Mouse (Mus musculus) kidney, adult 18-20 months (tissue): ENCODE measurements at regions not wholly inside any gene's neighbourhood (a gene's known extent, or its start where the extent isn't known, plus 50 kb on each side); places are given as distances from the start of the nearest gene placed in this dataset.

Experiments
- DNase-seq: peaks from one replicate; pipeline ENCODE4 v3.0.0; 2021

DNA sequence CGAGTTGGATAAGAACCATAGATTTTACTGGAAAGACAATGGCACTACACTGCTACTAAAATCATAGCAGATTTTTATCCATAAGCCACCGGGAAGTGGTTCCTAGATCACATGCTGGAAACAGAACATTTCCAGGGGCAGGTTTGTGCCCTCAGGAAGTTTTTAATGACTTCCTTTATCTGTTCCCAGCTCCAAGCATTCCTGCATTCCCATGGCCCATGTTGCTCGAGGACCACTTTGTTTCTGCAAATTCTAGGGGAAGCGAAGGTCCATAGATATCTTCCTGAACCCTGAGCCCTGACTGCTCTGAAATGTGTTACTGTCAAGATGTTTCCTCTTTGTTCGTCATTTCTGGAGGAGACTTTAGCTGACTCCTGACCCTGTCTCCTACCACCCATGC lies 235.6 kb upstream of the Map3k1 start:
- DNase-seq = no peak

DNA sequence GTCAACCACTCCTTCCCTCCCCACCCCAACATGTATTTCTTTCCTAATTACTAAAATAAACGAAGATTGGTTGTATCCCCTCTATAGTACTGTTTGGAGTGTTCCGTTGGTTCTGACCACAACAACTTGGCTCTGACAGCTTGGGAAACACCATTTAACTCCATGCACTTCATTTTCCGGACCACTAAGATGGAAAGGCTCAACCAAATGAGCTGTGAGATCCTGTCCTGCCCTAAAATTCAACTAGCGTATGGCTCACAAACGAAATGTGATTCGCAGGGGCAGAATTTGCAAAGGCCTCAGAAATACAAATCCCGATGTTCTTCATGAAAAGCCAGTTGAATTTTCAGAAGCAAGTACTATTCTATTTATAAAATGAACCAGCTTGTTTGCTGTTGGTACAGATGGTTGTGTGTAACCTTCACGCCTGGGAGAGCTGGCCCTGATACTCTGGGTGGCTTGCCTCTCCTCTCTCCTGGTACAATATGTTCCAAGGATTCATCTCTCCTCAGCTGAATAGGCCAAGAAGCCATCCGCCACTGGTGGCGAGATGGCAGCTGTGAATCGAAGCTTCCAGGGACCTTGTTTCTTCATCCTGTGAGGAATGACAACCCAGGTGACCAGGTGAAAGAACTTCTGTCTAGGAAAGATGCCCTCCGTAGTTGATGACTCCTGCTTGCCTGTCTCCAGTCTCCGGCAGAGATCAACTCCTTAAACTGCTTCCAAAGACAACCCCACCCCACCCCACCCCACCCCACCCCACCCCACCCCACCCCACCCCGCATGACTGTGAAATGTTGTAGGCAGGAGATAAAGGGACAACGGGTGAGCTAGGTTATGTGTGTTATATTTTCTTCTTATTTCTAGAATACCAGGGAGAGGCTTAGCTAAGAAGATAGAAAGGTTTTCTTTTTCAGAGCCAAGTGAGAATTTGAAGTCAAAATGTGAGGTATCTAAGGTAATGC lies 237.7 kb upstream of the Map3k1 start:
- DNase-seq = no peak

DNA sequence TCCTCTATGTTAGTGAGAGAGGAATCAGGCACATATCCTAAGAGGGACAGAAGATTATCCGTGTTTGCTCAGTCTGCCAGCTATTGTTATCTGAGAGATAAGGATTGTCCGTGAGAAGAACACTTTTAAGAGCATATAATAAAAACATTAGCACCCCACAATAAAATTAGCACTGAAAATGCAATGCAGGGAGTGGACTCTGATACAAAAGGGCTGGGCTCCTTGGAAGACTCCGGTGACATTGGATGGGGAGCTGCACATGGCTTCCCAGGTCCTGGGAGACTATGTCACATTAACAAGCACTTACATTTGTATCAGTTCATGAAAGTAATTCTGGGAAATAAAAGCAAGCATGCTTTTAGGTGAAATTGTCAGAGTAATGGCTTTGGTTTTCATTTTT lies 238.6 kb upstream of the Map3k1 start:
- DNase-seq = no peak

DNA sequence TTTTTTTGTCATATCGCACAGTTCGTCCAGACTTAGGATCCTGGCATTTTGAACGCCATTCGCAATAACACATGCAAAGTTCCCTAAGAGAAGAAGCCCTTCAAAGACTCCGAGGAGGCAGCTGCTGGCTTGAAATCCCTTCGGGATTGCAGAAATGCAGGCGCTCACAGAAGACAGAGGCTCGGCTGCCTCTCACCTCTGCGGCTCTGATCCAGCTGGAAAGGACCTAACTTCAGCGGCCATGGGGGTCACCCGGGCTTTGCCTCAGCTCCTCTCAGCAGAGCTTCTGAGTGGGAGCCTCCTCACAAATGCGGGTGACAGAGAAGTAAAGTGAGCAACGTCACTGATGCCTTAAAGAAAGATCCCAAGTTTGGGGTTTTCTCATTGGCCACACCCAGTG lies 239.1 kb upstream of the Map3k1 start:
- no peak for DNase-seq

DNA sequence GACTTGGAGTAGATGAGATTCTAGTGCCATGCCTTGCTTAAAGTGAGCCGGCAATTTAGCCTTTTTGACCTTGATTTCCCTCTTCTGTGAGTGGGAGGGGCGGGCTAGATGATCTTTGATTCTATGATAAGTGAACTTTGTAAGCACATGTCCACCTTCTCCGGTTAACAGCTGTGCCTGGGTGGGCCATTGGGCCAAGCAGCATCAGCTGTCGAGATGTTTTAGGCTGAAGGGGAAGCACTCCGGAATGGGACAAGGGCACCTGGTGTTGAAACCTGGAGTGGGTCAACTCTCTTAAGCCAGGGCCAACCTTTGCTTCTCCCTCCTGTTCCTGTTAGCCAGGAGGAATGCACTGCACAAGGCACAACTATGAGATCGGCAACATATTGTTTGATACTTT lies 239.5 kb upstream of the Map3k1 start:
- no peak for DNase-seq

DNA sequence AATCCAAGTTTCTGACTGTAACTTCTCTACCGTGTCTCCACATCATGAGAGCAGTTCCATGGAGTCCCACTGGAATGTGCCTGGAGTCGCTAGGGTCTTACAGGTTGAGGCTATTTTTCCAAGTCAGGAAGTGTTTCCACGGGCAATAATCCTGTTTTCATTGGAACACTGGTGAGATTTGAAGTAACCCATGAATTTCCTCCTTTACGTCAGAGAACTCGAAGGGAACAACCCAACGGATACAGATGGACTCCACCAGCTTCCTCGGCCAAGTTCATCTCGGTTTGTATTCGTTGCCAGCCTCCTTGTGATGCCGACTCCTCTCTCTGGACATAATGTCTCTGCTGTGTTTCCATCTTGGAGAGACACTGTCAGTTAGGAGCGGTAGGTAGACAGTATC lies 237.4 kb upstream of the Ankrd55 start:
- no peak for DNase-seq

DNA sequence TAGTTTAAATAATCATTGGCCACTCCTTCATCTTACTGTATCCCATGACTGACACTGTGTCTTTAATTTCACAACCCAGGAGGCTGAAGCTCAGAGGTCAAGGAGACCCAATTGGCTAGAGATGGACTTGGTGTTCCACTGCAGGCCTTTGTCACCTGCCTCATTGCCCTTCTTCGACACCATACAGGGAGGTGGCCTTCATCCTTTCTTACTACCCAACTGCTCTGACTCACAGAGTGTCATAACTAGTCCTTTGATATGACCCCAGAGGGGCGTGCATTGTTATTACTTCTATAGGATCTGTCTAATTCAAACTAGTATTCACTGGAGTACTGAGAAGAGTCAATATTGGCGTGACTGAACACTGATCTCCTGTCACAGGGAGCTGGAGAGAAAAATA lies 236.2 kb upstream of the Ankrd55 start:
- DNase-seq = no peak

DNA sequence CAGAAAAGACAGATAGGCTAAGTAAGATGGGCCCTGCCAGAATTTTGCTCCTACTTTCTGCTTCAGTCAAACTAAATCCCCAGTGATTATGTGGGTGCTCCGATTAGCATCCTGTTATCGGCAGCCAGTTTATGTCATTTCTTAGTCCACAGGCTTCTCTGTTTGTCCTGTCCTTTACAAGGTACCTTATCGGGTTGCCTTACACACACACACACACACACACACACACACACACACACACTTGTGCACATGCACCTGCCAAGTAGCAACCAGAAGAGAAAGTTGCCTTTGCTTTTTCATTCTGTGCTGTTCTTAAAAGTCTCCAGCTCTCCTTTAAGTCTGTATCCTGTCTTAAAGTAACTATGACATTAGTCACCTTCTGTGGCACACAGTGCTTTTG lies 235.8 kb upstream of the Ankrd55 start:
- no peak for DNase-seq

DNA sequence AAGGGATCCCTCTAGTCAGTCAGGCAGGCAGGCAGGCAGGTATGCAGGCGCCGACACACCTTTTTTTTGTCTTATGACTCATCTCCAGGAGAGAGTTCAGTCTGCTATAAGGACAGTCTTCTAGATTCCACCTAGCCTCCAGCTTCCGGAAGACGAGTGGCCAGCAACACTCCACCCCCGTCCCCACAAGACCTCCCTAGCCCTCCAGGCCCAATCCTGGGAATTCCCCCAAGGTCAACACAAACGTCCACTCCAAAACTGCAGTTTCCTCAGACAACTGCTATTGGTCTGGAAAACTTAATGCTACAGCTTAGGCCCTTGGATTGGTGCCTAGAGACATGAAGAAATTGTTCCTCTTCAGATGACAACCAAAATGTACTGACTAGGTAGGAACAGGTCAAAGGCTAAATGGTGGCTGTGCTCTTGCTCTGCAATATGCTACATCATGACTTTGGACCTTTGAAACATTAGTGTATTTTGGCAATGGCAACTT lies 233.3 kb upstream of the Ankrd55 start:
- no peak for DNase-seq

DNA sequence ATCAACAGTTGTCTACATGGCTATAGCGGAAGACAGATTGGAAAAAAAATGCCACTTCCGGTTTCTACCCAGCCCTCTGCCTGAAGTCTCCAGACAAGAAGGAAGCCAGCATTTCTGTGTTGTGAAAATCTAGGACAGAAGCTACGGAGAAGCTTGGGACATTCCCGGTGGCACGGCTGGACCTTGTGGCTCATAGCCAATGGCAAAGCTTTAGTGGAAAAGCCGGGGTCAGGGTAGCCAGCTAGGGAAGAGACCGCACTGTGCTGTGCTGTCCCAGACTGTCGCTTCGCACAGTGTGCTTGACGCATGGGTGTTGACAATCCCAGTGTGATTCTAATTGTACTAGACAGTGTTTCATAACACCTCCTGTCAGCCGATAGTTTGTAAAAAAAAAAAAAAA lies 230.0 kb upstream of the Ankrd55 start:
- DNase-seq = peak; percentile 38

DNA sequence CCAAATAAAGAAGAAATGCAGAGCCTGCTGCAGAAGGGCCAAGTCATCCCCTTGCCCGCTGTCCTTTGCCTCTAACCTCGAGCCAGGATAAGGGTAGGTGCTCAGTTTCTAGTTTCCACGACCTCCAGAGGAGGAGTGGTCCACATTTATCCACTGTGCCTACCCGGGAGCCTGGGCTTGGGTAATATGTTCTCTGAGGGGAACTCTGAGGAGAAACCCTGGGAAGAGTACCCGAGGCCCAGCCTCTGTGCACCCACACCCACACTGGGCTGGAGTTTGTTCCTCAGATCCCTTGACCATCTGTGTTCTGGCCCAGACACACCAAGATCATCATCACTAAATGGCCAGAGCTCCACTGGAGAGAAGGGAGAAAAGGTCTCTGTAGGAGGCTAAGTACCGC lies 229.5 kb upstream of the Ankrd55 start:
- no peak for DNase-seq

DNA sequence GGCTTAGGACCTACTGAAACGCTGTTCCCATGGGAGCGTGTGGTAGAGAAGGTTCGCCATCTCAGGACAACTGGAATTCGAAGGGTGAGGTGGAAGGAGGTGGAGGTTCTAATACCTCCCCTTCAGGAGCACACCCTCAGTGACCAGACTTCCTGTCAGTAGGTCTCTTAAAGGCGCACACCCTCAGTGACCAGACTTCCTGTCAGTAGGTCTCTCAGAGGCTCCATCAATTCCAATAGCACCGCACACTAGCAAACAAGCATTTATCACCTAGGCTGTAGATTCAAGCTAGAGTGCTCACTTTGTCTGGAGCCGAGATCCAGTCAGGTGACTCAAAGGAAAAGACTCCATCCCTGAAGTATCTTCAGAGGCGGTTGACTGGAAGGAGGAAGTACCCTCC lies 226.2 kb upstream of the Ankrd55 start:
- DNase-seq = no peak

DNA sequence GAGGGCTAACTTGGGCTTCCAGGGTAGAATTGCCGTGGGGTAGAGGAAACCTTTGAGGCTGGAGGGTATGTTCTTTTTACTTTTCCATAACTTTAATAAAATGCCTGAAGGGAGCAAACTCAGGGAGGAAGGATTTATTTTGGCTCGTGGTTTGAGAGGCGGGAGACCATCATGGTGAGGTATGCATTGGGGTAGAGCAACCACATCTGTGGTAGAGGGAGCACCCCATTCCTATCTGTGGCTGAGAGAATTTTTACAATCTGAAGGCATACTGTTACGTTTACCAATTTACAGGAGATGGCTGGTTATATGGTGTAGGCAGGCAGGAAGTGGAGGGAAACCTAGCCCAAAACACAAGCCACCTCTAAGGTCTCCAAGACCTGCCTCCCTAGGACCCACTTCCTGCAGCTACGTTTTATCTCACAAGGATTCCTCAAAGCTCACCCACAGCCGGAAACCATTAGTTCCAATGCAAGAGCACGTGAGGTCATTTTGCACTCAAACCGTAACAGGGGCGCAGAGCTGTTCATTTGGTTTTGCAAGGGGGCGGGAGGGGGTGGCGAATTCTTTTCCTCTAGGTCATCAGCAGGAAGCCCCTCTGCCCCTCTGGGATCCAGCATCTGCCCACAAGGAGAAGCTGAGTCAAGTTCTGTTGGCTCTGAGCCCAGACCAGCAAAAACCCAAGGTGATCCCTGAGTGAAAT lies 224.7 kb upstream of the Ankrd55 start:
- DNase-seq = no peak

DNA sequence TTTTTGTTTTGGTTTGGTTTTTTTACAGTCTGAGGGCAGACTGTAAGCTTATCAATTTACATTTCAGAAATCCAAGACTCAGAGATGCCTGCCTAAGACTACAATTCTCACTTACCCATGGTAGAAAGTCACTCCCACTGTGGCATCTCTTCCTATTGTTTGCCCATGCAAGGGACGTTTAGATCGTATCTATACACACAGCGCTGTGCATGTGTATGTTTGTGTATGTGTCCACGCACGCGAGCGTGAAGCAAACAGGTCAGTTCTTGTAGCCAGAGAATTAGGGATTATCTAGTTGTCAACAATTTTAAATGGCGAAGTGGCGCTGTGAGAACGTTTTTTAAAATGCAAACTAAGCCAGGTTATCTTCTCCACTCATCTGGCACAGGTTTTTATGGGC lies 223.6 kb upstream of the Ankrd55 start:
- DNase-seq = no peak

DNA sequence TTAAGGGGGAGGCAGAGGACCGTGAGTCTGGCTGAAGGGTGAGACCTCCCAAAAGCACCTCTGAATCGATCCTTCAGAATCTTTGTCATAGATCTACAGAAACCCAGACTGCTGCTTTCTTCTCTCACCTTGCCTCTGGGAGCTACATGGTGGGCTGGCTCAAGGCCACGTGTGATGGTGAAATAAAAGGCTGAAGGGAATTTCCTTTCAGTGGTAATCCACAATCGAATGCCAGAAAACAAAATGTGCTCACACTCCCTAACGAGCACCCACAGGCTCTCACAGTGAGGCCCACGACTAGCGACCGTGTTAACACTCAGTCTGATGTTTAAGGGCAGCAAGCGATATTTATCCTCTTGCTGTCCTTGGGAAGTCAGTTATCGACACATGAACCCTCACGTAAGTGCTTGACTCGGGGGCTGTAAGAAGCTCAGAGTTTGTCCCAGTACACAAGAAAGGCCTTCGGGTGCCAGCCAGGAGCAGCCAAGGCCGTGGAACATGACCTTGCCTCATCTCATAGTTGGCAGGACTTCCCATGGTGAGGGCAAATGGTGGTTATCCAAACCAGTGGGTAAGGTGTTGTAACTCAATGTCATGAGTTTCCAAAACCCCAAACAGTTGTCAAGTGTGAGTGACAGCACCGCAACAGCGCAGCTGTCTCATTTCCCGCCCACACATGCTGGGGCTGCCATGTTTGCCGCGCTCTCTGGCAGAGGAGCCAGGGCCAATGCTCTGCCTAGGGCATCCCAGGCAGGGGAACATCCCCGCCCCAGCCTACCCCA lies 221.0 kb upstream of the Ankrd55 start:
- peak; percentile 51 for DNase-seq

DNA sequence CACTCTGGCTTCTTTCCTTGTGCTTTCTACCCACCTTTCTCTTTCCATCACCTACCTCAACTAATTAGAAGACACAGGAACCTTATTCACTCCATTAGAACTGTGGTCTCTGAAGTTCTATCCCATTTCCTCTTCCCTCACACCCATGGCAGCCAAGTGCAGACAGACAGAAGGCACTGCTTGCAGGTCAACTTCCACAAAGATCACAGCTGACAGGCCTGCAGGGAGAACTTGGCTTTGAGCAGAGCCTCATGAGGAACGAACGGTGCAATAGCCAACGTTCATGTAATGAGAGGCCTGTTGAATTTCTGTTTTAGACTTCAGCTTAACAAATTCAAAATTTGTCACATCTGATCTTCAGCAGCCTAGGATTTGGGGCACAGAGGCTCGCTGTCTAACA lies 217.5 kb upstream of the Ankrd55 start:
- DNase-seq = no peak

DNA sequence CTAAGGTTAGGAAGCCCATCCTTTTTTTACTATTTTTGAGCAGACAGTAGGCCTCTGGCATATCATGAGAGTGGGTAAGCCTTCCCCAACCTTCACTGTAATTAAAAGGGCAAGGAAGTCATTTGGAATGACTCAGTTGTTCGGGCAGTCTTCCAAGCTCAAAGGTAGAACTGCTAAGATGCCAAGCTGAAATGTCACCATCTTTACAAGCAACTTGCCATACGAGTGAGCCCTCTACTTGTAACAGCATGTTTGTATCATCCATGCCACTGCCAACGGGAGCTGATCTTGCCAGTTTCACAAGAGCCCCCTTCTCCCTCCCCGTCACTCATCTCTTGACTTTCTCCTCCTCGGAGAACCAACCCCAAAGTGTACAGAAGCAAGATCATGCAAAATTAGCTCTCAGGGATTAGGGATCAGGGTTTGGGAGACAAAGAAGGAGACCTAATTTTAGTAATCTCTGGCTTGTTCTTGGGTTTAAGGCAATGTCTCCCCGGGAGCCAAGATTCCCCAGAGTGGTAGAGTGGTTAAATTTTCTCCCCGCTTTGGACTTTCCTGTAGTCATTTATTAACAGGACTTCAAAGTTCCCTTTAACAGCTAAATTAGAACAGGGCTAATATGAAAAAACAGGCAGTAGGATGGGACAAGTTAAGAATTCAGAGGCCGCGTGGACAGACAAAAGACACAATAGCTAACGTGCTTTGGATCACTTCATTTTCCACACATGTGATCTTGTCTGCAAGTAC lies 216.9 kb upstream of the Ankrd55 start:
- peak; percentile 64 for DNase-seq

DNA sequence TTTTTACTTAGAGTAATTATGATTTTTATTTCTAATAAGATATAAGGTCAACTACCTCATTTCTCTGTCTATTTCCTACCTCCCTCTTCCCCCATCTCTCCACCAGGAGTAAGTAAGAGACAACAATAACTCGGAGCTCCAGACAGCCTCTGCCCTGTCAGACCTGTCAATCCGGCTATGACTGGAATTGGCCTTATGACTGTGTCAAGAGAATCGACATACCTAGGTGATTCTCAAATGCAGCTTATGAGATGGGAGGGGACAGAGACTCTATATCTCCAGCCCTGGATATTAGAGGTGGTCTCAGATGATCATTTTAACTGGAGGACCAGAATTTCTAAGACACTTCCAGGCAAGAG lies 216.3 kb upstream of the Ankrd55 start:
- no peak for DNase-seq

DNA sequence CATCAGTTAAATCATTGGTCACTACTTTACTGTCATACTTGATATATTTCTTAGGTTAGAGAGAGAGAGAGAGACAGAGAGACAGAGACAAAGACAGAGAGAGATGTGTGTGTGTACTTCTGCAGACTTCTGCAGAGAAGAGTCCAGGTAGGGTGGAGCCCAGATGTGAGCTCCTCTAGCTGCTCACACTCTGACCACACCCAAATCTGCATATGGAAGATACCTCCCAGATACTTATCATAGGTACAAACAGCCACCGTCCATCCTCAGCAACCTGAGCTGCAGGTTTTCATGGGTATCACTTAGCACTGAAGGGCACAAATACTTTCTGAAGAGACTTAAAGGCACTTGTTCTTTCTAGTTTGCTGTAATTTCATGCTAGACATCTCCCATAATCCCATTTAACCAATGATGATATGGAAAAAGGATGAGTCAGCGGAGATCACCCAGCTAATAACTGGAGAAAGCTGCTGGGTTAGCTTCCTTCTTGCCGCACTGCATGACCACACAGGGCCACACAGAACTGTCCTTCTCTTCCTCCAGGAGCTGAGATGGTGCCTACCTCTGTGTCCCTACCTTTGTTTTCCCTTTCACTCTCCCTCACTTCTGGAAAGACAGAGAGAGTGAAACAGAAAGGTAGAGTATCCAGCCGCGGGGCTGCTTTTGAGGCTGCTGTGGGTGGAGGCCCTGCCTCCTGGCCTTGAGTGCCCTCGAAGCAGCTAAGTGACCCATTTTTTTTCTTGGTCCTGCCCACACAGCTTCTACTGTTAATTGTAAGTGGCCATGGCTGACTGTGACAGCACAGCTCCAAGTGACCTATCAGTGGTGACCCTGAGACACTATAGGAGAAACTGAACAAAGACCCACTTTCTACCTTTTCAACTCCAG lies 214.5 kb upstream of the Ankrd55 start:
- DNase-seq = no peak

DNA sequence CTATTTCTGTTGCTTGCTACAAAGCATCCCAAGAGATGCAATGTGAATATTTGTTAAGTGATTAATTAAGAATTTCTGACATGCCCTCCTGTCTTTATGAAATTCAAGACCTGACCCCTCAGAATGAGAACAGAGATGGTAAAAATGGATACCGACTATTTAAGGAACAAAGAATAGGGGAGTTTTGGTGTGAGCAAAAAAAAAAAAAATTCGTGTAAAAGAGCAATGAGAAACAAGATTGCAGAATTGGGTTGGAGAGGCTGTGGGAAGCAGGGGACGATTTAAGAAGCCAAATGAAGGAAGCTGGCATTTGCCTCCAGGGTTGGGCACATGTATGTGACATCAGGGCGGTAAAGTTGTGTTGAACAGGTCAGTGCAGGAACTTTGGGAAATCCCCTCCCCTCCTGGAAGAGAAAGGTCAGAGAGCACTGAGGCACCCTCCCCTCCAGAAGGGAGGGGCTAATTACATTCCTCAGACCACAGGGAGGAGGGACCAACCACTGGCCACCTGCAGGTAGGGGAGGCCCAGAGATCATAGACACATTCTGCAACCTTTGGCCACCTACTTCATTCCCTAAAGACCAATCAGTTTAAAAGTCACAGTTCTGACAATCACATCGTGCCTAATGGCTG lies 212.3 kb upstream of the Ankrd55 start:
- no peak for DNase-seq

DNA sequence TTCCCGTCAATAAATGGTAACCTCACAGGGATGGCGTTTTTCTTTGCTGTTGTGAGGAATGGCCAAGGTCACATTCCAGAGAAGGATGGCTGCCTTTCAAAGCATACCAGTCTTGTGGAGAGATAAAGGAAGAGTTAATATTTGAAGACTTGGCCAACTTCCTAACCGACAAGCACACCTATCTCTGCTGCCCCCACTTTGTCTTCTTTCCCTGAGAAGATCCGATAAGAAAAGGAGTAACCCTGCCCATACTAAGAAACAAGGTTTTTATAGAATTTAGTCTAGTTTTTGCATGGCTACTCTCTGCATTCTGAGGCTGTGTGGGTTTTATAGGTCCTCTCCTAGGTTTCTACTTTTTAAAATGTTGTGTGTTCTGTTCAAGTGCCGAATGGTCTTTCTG lies 210.2 kb upstream of the Ankrd55 start:
- no peak for DNase-seq
